Mouse (Mus musculus) limb, embryonic 13.5 days (tissue): Measurements from ENCODE around the gene Lrrc29. TPM values are rescaled to one million over a fixed set of nuclear protein-coding genes. Genes with fewer than 3 reads are reported as not detected.

Source experiments
- ATAC-seq: fragments of 200-750 bp; cut with Nextera tagmentation; 2 replicates; pipeline ENCODE4 v1.8.0; 2017; ENCODE audit warnings: low read depth, moderate number of reproducible peaks, moderate TSS enrichment; ENCODE audit not compliant: low FRiP score
- H3K27ac ChIP-seq: fragments of 300-500 bp; sonication (generic); 2 replicates; pipeline ENCODE4 v1.5.1; 2015; ENCODE audit warnings: inconsistent platforms, mild to moderate bottlenecking, moderate library complexity
- H3K27me3 ChIP-seq: fragments of 300-500 bp; sonication (generic); 2 replicates; pipeline ENCODE4 v1.6.1; 2015; ENCODE audit warnings: mild to moderate bottlenecking, inconsistent platforms
- H3K36me3 ChIP-seq: fragments of 300-500 bp; sonication (generic); 2 replicates; pipeline ENCODE4 v1.6.1; 2015; ENCODE audit warnings: inconsistent platforms, mild to moderate bottlenecking, moderate library complexity
- H3K4me1 ChIP-seq: fragments of 300-500 bp; sonication (generic); 2 replicates; pipeline ENCODE4 v1.6.1; 2015; ENCODE audit warnings: inconsistent platforms
- H3K4me2 ChIP-seq: fragments of 300-500 bp; sonication (generic); replicated peaks from 2 replicates; pipeline ENCODE4 v1.6.1; 2015; ENCODE audit warnings: inconsistent platforms, mild to moderate bottlenecking, moderate library complexity
- H3K4me3 ChIP-seq: fragments of 300-500 bp; sonication (generic); 2 replicates; pipeline ENCODE4 v1.5.1; 2015; ENCODE audit warnings: moderate library complexity, mild to moderate bottlenecking, inconsistent platforms
- H3K9ac ChIP-seq: fragments of 300-500 bp; sonication (generic); 2 replicates; pipeline ENCODE4 v1.6.1; 2015; ENCODE audit warnings: mild to moderate bottlenecking, inconsistent platforms
- H3K9me3 ChIP-seq: fragments of 300-500 bp; sonication (generic); 2 replicates; pipeline ENCODE4 v1.6.1; 2016; ENCODE audit warnings: inconsistent platforms
- WGBS: fragments of 180-500 bp; shearing (Covaris S2); methylation state at CpG from one replicate; pipeline ENCODE4 v1.1.7; 2015; 5-methylcytosine and 5-hydroxymethylcytosine counted together
- polyA plus RNA-seq: library from polyadenylated mRNA; unstranded; fragments of >200 nt; fragmentation: Nextera tagmentation; extraction: Ambion mirVana; gene quantifications from 2 replicates; pipeline ENCODE4 v1.2.1, GENCODE M21; 2015

Gene Lrrc29
- polyA plus RNA-seq, 1 experiment from 2014 or later, result 1.8 TPM

GRCm38 (mm10) chr8:105317941-105318340, 8.1 kb downstream of the Lrrc29 start:
- Histone ChIP-seq H3K4me3 (no peak overlapping the region), H3K27ac (no peak overlapping the region), H3K36me3 (peaks cover 81% of the 10 kb centered on the region), H3K27me3 (no peaks in the 10 kb centered on the region), H3K9ac (no peak overlapping the region), H3K4me1 (no peaks in the 10 kb centered on the region), H3K9me3 (no peaks in the 10 kb centered on the region), H3K4me2 (no peak overlapping the region)
- WGBS, result 82% methylated on average over 4 of the region's 4 CpGs
- no peak for ATAC-seq

GRCm38 (mm10) chr8:105315073-105315769, 10.9 kb downstream of the Lrrc29 start:
- Histone ChIP-seq H3K27ac (no peak overlapping the region), H3K9ac (no peak overlapping the region), H3K4me1 (no peaks in the 10 kb centered on the region), H3K36me3 (peaks cover 95% of the 10 kb centered on the region), H3K4me2 (no peak overlapping the region), H3K9me3 (no peaks in the 10 kb centered on the region), H3K27me3 (no peaks in the 10 kb centered on the region), H3K4me3 (no peak overlapping the region)
- ATAC-seq, result no peak
- 90% methylated on average over 18 of the region's 18 CpGs for WGBS

- no peaks in the 10 kb centered on the region for H3K27me3 ChIP-seq
- no peaks in the 10 kb centered on the region for H3K9me3 ChIP-seq
- H3K36me3 ChIP-seq, result peaks cover 95% of the 10 kb centered on the region
- no peak overlapping the region for H3K9ac ChIP-seq
- no peak overlapping the region for H3K4me3 ChIP-seq
- H3K4me2 ChIP-seq, result no peak overlapping the region
- ATAC-seq, result no peak
- H3K4me1 ChIP-seq, result no peaks in the 10 kb centered on the region
- WGBS, result 74% methylated on average over 9 of the region's 9 CpGs
- no peak overlapping the region for H3K27ac ChIP-seq
Observed at GRCm38 (mm10) chr8:105313622-105314402, 12.3 kb downstream of the Lrrc29 start.

- no peak overlapping the region for H3K27ac ChIP-seq
- no peaks in the 10 kb centered on the region for H3K4me1 ChIP-seq
- no peaks in the 10 kb centered on the region for H3K27me3 ChIP-seq
- no peak overlapping the region for H3K9ac ChIP-seq
- peaks cover 95% of the 10 kb centered on the region for H3K36me3 ChIP-seq
- no peaks in the 10 kb centered on the region for H3K9me3 ChIP-seq
- 89% methylated on average over 8 of the region's 8 CpGs for WGBS
- no peak overlapping the region for H3K4me2 ChIP-seq
- no peak overlapping the region for H3K4me3 ChIP-seq
- no peak for ATAC-seq
Observed at GRCm38 (mm10) chr8:105312891-105313481, 13.1 kb downstream of the Lrrc29 start.

- no peak overlapping the region for H3K4me2 ChIP-seq
- H3K9ac ChIP-seq, result no peak overlapping the region
- no peaks in the 10 kb centered on the region for H3K9me3 ChIP-seq
- 90% methylated on average over 1 of the region's 1 CpGs for WGBS
- H3K27me3 ChIP-seq, result no peaks in the 10 kb centered on the region
- no peak overlapping the region for H3K27ac ChIP-seq
- peaks cover 95% of the 10 kb centered on the region for H3K36me3 ChIP-seq
- H3K4me1 ChIP-seq, result peaks cover under 1% of the 10 kb centered on the region; the same call in 1 of the 2 replicates
- H3K4me3 ChIP-seq, result no peak overlapping the region
- no peak for ATAC-seq
Observed at GRCm38 (mm10) chr8:105311718-105312117, 14.4 kb downstream of the Lrrc29 start.

GRCm38 (mm10) chr8:105310118-105310517, 16.0 kb downstream of the Lrrc29 start:
- WGBS, result 88% methylated on average over 8 of the region's 8 CpGs
- H3K4me3 ChIP-seq, result no peak overlapping the region
- H3K9ac ChIP-seq, result no peak overlapping the region
- no peaks in the 10 kb centered on the region for H3K27me3 ChIP-seq
- H3K27ac ChIP-seq, result no peak overlapping the region
- H3K9me3 ChIP-seq, result no peaks in the 10 kb centered on the region
- peaks cover 16% of the 10 kb centered on the region for H3K4me1 ChIP-seq
- peaks cover 83% of the 10 kb centered on the region for H3K36me3 ChIP-seq
- H3K4me2 ChIP-seq, result no peak overlapping the region
- ATAC-seq, result no peak

GRCm38 (mm10) chr8:105309142-105309847, 16.8 kb downstream of the Lrrc29 start:
- no peak overlapping the region; the same call in 1 of the 2 replicates for H3K9ac ChIP-seq
- peaks cover 23% of the 10 kb centered on the region for H3K4me1 ChIP-seq
- no peaks in the 10 kb centered on the region for H3K27me3 ChIP-seq
- WGBS, result 81% methylated on average over 15 of the region's 15 CpGs
- H3K27ac ChIP-seq, result no peak overlapping the region
- no peak for ATAC-seq
- no peak overlapping the region for H3K4me2 ChIP-seq
- peaks cover 82% of the 10 kb centered on the region for H3K36me3 ChIP-seq
- H3K9me3 ChIP-seq, result no peaks in the 10 kb centered on the region
- H3K4me3 ChIP-seq, result no peak overlapping the region

- Histone ChIP-seq H3K4me2 (no peak overlapping the region), H3K36me3 (peaks cover 81% of the 10 kb centered on the region), H3K9ac (no peak overlapping the region), H3K9me3 (no peaks in the 10 kb centered on the region), H3K4me3 (no peak overlapping the region), H3K27ac (no peak overlapping the region), H3K27me3 (no peaks in the 10 kb centered on the region), H3K4me1 (peaks cover 24% of the 10 kb centered on the region)
- 92% methylated on average over 10 of the region's 10 CpGs for WGBS
- no peak for ATAC-seq
Observed at GRCm38 (mm10) chr8:105308428-105308827, 17.6 kb downstream of the Lrrc29 start.

GRCm38 (mm10) chr8:105307670-105308069, 18.4 kb downstream of the Lrrc29 start:
- H3K4me1 ChIP-seq, result peaks cover 24% of the 10 kb centered on the region
- no peak overlapping the region for H3K9ac ChIP-seq
- H3K27me3 ChIP-seq, result no peaks in the 10 kb centered on the region
- no peak overlapping the region for H3K27ac ChIP-seq
- H3K4me3 ChIP-seq, result no peak overlapping the region
- no peak for ATAC-seq
- H3K4me2 ChIP-seq, result no peak overlapping the region
- peaks cover 79% of the 10 kb centered on the region for H3K36me3 ChIP-seq
- no peaks in the 10 kb centered on the region for H3K9me3 ChIP-seq
- 96% methylated on average over 13 of the region's 13 CpGs for WGBS

GRCm38 (mm10) chr8:105306146-105306691, 19.9 kb downstream of the Lrrc29 start:
- peak overlapping the region; percentile 70 for H3K27ac ChIP-seq

GRCm38 (mm10) chr8:105305211-105306145, 20.6 kb downstream of the Lrrc29 start, which contains the start of gene Elmo3:
Elmo3 (plus strand) TSS chr8:105305601.
- Histone ChIP-seq H3K36me3 (peaks cover 82% of the 10 kb centered on the region), H3K27ac (peak within 1 kb of the TSS; percentile 70)
- 4% methylated on average over 29 of the region's 30 CpGs for WGBS

More at GRCm38 (mm10) chr8:105306146-105306691, 19.9 kb downstream of the Lrrc29 start:
- H3K9ac ChIP-seq, result peak overlapping the region; percentile 58
- H3K36me3 ChIP-seq, result peaks cover 79% of the 10 kb centered on the region
- H3K4me3 ChIP-seq, result peak overlapping the region; percentile 40
- peak; percentile 12; the same call in 1 of the 2 replicates for ATAC-seq
- H3K27me3 ChIP-seq, result no peaks in the 10 kb centered on the region
- WGBS, result 38% methylated on average over 5 of the region's 5 CpGs
- H3K9me3 ChIP-seq, result no peaks in the 10 kb centered on the region
- peak overlapping the region; percentile 72 for H3K4me2 ChIP-seq
- H3K4me1 ChIP-seq, result peaks cover 24% of the 10 kb centered on the region

More at GRCm38 (mm10) chr8:105305211-105306145, 20.6 kb downstream of the Lrrc29 start, which contains the start of gene Elmo3:
- Histone ChIP-seq H3K4me2 (peak within 1 kb of the TSS; percentile 72), H3K4me3 (peak within 1 kb of the TSS; percentile 40), H3K4me1 (peaks cover 24% of the 10 kb centered on the region), H3K9ac (peak within 1 kb of the TSS; percentile 58), H3K27me3 (no peaks in the 10 kb centered on the region), H3K9me3 (no peaks in the 10 kb centered on the region)
- ATAC-seq, result peak; percentile 77
